In genomic region chr5:99630087-99630486, GRCm38 (mm10) we compare ENCODE assay signal across 8 mouse cellular contexts.
DNase-seq lines count a peak whose midpoint lies in the region; ATAC-seq and TF ChIP-seq lines count a peak whose summit lies in the region.

No protein-coding gene starts in this region.

- H3K4me2 ChIP-seq in liver, embryonic 11.5 days = no peak overlapping the region
- no peak overlapping the region for H3K4me2 ChIP-seq in hindbrain, embryonic 12.5 days (replicated peaks)

- no peaks in the 10 kb centered on the region for H3K27me3 ChIP-seq in liver, adult 2 months (ENCODE audit: control insufficient read depth, insufficient read depth, low read length)
- H3K27me3 ChIP-seq in liver, embryonic 11.5 days (replicated peaks; ENCODE audit: control insufficient read depth, insufficient read depth, low read length) = no peaks in the 10 kb centered on the region
- no peaks in the 10 kb centered on the region for H3K27me3 ChIP-seq in hindbrain, embryonic 12.5 days

- peak; percentile 10 to 32 for DNase-seq in adrenal gland, adult 18-20 months (ENCODE audit: low spot score in 2 of 2)
- DNase-seq in adrenal gland, postnatal 4 days (ENCODE audit: low spot score in 2 of 2) = no peak
- peak; percentile 5 for DNase-seq in liver, adult 2 months (ENCODE audit: extremely low read depth, low read depth, low spot score)
- DNase-seq in liver, embryonic 11.5 days (ENCODE audit: low spot score) = no peak
- DNase-seq in cerebellum, postnatal 25 days = peak; percentile 25 to 53
- DNase-seq in frontal cortex, postnatal 36 days (ENCODE audit: low spot score in 2 of 2) = no peak

- no peaks in the 10 kb centered on the region for H3K4me1 ChIP-seq in liver, adult 2 months (ENCODE audit: control insufficient read depth, insufficient read depth, low read length)
- H3K4me1 ChIP-seq in liver, embryonic 11.5 days (replicated peaks; ENCODE audit: control insufficient read depth, insufficient read depth, low read length) = peaks cover 21% of the 10 kb centered on the region
- H3K4me1 ChIP-seq in hindbrain, embryonic 12.5 days = peaks cover 2% of the 10 kb centered on the region; the same call in 1 of the 2 replicates

- no peaks in the 10 kb centered on the region for H3K79me2 ChIP-seq in liver, adult 2 months (ENCODE audit: control insufficient read depth, insufficient read depth, low read length)

- no peak for TF ChIP-seq POLR2A in liver, adult 2 months (IDR thresholded peaks at IDR 0.05; ENCODE audit: extremely low read depth, insufficient read depth, low read length)

- no peak overlapping the region for H3K4me3 ChIP-seq in liver, adult 2 months (ENCODE audit: insufficient read depth, low read depth, low read length)
- no peak overlapping the region for H3K4me3 ChIP-seq in liver, embryonic 11.5 days (ENCODE audit: low read depth, low read length)
- H3K4me3 ChIP-seq in hindbrain, embryonic 12.5 days = no peak overlapping the region

- no peak overlapping the region for H3K9ac ChIP-seq in liver, adult 2 months (ENCODE audit: low read depth, low read length)
- H3K9ac ChIP-seq in liver, embryonic 11.5 days (ENCODE audit: low read depth, low read length) = no peak overlapping the region
- no peak overlapping the region for H3K9ac ChIP-seq in hindbrain, embryonic 12.5 days

- WGBS in liver, adult 2 months = 84% methylated on average over 7 of the region's 7 CpGs
- 68% methylated on average over 7 of the region's 7 CpGs for WGBS in liver, embryonic 11.5 days
- 78% methylated on average over 7 of the region's 7 CpGs for WGBS in hindbrain, embryonic 12.5 days

- no peak for ATAC-seq in liver, embryonic 11.5 days (replicated peaks; ENCODE audit: low FRiP score)
- ATAC-seq in megakaryocyte, adult 5-6 weeks (ENCODE audit: poor library complexity, severe bottlenecking) = peak; percentile 74
- no peak for ATAC-seq in hindbrain, embryonic 12.5 days (ENCODE audit: low FRiP score)

- no peaks in the 10 kb centered on the region for H3K9me3 ChIP-seq in liver, embryonic 11.5 days (ENCODE audit: control insufficient read depth, low read length)
- no peaks in the 10 kb centered on the region for H3K9me3 ChIP-seq in hindbrain, embryonic 12.5 days (replicated peaks)

- H3K27ac ChIP-seq in liver, adult 2 months (replicated peaks; ENCODE audit: insufficient read depth, low read depth, low read length) = no peak overlapping the region
- H3K27ac ChIP-seq in liver, embryonic 11.5 days (ENCODE audit: low read depth, low read length) = no peak overlapping the region
- no peak overlapping the region for H3K27ac ChIP-seq in hindbrain, embryonic 12.5 days

- peak; percentile 74 for TF ChIP-seq CTCF in liver, adult 2 months (IDR thresholded peaks at IDR 0.05; ENCODE audit: low read depth, low read length)

- no peaks in the 10 kb centered on the region for H3K36me3 ChIP-seq in liver, adult 2 months (ENCODE audit: control insufficient read depth, insufficient read depth, low read length)
- no peaks in the 10 kb centered on the region for H3K36me3 ChIP-seq in liver, embryonic 11.5 days (ENCODE audit: control insufficient read depth, insufficient read depth, low read length)
- H3K36me3 ChIP-seq in hindbrain, embryonic 12.5 days = no peaks in the 10 kb centered on the region

Comparison
In these comparisons a context has a peak if more than half of its experiments do, and no peak if none do; other contexts are left out.
1. DNase-seq: peak in adrenal gland, adult 18-20 months (2 of 2), liver, adult 2 months (single experiment) and cerebellum, postnatal 25 days (2 of 2); none in adrenal gland, postnatal 4 days (0 of 2), liver, embryonic 11.5 days (single experiment) and frontal cortex, postnatal 36 days (0 of 2).